Mouse (Mus musculus) retina, adult 2 months (tissue): ENCODE results near the gene Adamtsl1.

Experiments
- DNase-seq: peaks from one replicate; pipeline ENCODE4 v3.0.0-alpha.2; 2012; ENCODE audit warnings: low read depth, low spot score

The Adamtsl1 gene

GRCm38 (mm10) chr4:85513792-85514191, at the start of gene Adamtsl1:
Gene Adamtsl1 (plus strand): TSS chr4:85514172.
- no peak for DNase-seq

- no peak for DNase-seq
Observed at GRCm38 (mm10) chr4:85483586-85483985, 30.4 kb upstream of the Adamtsl1 start.

DNA sequence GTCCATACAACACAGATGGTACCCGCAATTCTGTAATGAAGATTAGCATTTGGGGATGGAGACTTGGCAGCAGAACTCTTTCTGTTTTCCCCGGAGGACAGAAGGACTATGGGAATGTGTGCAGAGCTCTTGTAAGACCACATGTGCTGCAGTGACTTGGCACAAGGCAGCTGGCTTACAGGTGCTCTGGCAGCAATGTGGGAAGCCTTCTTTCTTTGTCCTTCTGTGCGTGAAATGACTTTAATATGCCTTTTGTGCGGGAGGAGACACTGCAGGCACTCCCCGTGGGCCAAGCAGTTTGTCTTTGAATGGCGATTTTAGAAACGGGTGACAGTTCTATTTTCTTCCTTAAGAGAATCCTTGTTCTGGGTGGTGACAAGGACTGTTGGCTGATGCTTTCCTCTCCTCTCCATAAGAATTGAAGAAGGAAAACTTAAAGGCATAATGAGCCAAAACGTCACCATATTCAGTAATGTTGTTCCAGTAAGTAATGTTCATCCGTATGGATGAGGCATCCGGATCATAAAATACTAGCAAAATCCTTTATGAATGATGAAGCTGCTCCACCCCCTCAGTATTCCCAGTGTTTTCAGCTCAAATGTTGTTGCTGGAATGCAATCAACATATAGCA, 27.5 kb upstream of the Adamtsl1 start:
- no peak for DNase-seq

GRCm38 (mm10) chr4:85505718-85506117, 8.3 kb upstream of the Adamtsl1 start:
- DNase-seq, result no peak

DNA sequence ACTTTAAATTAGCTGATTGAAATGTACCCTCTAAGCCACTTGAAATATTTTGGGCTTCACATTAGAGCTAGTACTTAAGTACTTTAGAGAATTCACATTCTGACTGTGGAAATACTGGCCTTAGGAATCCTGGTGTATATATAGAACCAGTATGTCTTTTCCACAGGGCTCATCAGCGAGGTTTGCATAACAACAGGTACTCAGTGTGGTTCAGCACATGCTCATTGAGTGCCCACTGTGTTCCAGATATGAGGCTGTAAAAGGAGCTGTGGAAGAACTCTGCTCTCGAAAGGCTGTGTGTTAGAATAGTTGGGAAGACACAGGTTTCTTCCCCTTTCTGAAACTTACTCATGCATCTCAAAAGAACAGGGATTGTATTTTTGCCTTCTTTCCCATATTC, 7.0 kb upstream of the Adamtsl1 start:
- no peak for DNase-seq

DNA sequence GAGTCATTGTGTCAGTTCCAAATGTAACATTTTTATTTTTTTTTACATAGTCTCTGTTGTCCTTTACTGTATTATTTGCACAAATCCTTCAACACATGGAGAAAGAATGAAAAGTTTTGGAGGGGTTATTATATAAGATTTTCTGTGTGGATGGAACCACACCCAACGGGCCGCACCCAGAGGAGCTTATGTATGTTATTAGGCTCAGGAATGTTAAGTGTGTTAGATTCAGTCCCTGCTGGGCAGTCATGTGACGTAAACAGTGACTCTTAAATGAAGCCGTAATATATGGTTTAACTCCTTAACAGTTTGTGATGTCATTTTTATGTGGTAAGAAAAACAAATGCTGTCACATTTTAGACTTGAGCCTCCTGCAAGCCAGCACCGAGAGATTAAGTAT, 6.5 kb upstream of the Adamtsl1 start:
- no peak for DNase-seq

DNA sequence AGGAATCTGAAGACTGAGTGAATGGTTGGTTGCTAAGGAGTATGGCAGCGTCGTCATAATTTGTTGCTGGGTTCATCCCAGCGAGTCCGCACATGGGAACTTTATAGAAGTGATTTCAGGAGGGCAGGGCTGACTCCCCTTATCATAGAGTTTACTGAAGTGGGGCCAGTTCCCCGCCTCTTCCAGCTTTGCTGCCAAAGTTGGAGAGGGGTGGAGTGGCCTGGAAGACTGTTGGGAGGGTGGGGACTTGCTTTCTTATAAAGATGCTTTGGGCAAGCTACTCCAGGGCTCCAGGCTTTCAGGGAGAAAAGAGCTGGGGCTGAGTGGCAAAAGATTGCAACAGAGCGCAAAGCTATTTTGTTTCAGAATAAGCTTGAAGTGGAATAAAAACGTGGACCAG, 684 bp upstream of the Adamtsl1 start:
- no peak for DNase-seq

DNA sequence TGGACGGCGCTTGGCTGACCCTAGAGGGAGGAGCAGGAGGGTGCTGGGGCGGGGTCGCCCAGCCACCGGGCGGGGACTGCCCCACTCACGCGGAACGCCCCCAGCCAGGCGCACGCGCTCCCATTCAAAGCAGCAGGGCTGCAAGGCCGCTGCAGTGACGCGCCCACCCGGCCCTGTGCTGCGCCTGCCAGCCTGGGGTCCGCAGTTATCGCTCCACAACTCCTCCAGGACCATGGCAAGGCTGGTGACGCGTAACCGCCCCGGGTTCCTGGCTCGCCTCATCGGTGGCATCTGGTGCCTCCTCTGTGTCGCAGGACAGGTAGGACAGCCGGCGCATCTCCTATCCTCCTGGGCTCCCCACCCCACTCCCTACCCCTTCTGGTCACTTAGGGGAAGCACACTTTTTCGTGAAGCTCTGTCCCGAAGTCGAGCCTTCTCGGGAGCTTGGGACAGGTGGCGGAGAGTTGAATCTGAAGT, 271 bp downstream of the Adamtsl1 start:
- DNase-seq, result no peak

GRCm38 (mm10) chr4:85526966-85527566, 13.1 kb downstream of the Adamtsl1 start:
- no peak for DNase-seq

DNA sequence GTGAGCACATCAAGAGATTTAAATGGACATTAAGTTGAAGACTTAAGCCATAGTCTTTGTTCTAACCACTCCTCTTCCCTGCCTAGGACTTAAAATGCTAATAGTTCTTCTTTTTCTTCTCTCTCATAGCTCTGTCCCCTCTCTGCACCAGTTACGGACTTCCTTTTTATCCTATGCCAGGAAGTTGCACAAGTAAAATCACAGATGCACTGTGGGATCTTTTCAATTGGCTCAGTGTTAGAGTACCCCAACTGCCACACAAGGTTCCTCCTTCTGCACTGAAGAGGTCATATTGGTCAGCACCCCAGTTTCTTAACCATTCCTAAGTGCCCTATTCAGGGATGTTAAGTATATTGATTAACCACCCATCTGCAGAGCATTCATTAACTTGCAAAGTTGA, 15.9 kb downstream of the Adamtsl1 start:
- no peak for DNase-seq

- DNase-seq, result no peak
Observed at GRCm38 (mm10) chr4:85539677-85540076, 25.7 kb downstream of the Adamtsl1 start.

GRCm38 (mm10) chr4:85543221-85543620, 29.2 kb downstream of the Adamtsl1 start:
- DNase-seq, result no peak

DNA sequence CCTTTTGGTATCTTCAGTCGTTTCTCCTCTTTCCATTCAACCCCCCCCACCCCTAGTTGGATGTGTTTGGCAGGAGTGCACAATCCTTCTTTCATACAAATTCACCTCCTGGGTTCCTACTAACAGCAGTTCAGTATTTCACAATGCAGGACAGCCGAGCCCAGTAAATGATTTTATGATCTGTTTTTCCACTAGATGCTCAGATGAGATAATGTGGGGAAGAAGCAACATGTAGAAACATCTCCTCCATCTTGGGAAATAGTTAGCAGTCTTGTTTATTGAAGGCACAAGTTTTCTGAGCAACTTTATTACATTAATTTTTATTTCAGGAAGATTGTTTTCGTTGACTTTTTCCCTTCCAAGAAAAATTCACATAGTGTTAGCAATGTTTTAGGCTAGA, 40.7 kb downstream of the Adamtsl1 start:
- DNase-seq, result no peak

- no peak for DNase-seq
Observed at GRCm38 (mm10) chr4:85559753-85560152, 45.8 kb downstream of the Adamtsl1 start.

- DNase-seq, result no peak
Observed at GRCm38 (mm10) chr4:85585426-85585825, 71.5 kb downstream of the Adamtsl1 start.

GRCm38 (mm10) chr4:85588928-85589327, 75.0 kb downstream of the Adamtsl1 start:
- DNase-seq, result no peak

DNA sequence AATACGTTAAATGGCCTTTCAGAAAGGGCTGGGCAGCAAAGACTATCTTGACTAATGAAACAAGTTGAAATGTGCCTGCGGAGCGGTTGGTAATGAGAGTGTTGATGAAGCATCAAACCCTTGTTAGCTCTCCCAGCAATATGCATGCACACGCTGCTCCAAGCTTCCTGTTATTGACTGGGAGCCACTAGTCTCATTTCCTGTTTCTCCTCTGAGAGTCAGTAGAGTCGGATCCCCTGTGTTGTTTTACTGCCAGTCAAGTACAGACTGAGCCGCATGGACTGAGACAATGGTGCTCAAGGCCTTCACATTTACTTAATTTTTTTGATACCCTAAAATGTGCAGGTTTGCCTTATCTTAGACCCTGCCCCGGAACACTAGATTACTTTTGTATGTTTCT, 77.1 kb downstream of the Adamtsl1 start:
- no peak for DNase-seq

GRCm38 (mm10) chr4:85594159-85594558, 80.2 kb downstream of the Adamtsl1 start:
- DNase-seq, result no peak

DNA sequence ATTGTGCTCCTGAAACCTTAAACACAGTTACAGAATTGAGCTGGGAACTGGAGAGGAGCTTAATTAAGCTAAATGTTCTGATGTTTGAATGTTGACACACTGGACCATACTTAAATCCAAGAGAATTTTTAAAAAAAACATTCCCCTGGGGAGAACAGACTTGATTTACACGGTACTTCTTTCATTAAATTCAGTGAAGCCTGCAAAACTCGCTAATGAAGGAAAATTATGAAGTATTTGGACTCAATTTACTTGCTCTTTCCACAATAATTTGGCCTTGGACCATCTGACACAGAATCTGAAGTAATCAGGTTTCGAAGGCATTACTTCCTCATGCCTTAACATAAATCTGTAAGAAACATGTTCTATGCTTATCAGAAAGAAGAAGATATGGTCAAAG, 99.4 kb downstream of the Adamtsl1 start:
- no peak for DNase-seq

GRCm38 (mm10) chr4:85618746-85619145, 104.8 kb downstream of the Adamtsl1 start:
- no peak for DNase-seq

GRCm38 (mm10) chr4:85619261-85619660, 105.3 kb downstream of the Adamtsl1 start:
- DNase-seq, result no peak

GRCm38 (mm10) chr4:85629381-85629780, 115.4 kb downstream of the Adamtsl1 start:
- no peak for DNase-seq

- DNase-seq, result no peak
Observed at GRCm38 (mm10) chr4:85669271-85669670, 155.3 kb downstream of the Adamtsl1 start.

DNA sequence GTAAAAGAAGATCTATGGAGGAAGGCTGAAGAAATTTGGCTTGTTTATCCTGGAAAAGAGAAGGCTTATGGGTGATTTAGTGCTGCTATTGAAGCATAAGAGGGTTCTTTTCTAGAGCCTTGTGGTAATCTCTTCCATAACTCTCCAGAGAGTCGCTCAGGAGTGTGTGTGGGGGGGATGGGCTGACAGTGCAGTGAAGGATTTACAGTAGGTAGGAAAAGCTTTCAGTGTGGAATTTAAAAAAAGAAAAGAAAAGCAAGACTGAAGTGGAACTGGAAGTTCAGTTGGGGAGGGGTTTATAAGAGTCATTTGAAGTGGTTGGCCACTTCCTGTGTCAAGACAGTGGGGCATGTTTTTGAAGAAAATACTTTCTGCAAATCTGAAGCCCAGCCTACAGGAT, 155.8 kb downstream of the Adamtsl1 start:
- no peak for DNase-seq
